Mouse (Mus musculus): ENCODE measurements at regions not wholly inside any gene's neighbourhood (a gene's known extent, or its start where the extent isn't known, plus 50 kb on each side); places are given as distances from the start of the nearest gene placed in this dataset.

DNA sequence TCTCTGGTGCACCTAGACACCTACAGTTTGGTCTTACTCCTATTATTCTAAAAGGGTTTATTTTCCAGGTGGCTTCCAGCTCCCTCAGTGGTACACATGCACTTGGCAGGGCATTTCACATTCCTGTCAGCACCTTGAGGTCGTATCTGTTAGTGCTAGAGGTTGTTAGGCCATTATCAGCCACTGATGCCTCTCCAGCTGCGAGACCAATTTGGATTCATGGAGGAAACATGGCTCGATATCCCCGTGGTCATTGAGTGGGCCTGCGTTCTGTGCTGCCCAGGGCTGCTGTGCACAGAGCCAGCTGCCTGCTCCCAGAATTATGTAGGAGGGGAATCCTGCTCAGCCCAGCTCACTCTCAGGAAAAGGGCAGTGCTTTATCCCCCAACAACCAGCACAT is 60.1 kb upstream of the Irx1 start:
- intact Hi-C loops (cut with DNase I) = no loop called here
- no peak for TF ChIP-seq CTCF (IDR thresholded peaks at IDR 0.05)
- no peak for DNase-seq
- Histone ChIP-seq H3K27ac (no peak overlapping the region), H3K4me3 (no peak overlapping the region)

DNA sequence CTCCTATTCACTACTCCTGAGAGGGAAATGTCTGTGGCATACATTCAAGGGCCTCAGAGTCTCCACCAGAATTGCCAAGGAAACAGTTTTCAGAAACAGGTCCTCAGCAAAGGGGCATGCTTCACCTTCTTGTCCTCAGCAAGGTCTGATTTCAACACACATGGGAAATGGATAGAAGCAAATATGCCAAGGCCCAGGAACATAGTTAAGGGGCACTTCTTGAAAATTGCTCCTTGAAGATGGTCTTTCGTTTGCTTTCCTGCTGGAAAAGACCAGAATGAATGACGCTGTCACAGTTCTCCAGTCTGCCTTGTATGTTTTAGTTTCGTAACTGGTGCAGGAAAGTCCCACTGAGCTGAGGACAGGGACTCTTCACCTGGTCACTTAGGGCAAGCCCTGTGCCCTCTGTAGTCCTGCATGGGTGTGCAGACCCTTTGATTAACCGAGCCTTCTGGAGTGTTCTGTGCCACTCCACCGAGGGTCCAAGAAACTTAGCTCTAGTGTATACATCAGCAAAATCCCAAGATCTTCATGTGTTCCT is 80.5 kb upstream of the Irx1 start:
- no peak overlapping the region for H3K4me3 ChIP-seq
- TF ChIP-seq CTCF (IDR thresholded peaks at IDR 0.05) = no peak
- H3K27ac ChIP-seq = no peak overlapping the region
- intact Hi-C loops (cut with DNase I) = no loop called here
- DNase-seq = no peak

DNA sequence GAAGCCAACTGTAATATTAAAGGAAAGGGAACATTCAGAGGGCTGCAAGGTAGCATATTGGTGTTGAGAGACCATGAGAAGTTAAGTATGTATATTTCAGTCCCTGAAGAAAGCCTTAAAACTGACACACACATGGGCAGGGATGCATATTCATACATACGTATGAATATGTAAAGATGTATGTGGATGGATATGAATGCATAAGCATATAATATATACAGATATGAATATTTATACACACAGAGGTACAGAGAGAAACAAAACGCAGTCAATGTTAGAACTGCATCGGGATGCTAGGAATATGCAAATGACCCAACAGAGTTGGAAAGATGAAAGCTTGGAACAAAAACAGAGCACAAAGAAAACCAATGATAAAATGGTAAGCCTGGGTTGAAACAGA is 92.9 kb upstream of the Irx1 start:
- no peak for DNase-seq
- no peak overlapping the region for H3K27ac ChIP-seq
- no peak overlapping the region for H3K4me3 ChIP-seq
- intact Hi-C loops (cut with DNase I) = no loop called here
- TF ChIP-seq CTCF (IDR thresholded peaks at IDR 0.05) = no peak

DNA sequence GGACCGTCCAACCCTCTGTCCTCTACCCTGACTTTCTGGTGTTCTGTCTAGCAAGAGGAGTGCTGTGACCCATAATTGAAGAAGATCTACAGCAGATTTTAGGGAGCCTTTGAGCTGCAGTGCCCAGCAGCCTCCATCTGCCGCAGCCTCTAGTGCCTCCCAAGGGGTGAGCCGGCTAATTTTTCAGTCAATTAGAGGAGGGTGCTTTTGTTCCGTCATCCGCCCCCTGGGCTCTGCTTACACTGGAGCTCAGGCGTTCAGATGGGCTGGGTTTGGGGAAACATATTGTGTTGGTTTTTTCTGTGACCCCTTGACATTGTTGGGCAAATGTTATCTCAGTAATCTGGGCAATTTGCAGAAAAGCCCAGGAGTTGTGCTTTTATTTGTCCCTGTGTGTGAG is 98.1 kb upstream of the Irx1 start:
- intact Hi-C loops (cut with DNase I) = no loop called here
- H3K4me3 ChIP-seq = no peak overlapping the region
- H3K27ac ChIP-seq = no peak overlapping the region
- TF ChIP-seq CTCF (IDR thresholded peaks at IDR 0.05) = no peak
- no peak for DNase-seq

DNA sequence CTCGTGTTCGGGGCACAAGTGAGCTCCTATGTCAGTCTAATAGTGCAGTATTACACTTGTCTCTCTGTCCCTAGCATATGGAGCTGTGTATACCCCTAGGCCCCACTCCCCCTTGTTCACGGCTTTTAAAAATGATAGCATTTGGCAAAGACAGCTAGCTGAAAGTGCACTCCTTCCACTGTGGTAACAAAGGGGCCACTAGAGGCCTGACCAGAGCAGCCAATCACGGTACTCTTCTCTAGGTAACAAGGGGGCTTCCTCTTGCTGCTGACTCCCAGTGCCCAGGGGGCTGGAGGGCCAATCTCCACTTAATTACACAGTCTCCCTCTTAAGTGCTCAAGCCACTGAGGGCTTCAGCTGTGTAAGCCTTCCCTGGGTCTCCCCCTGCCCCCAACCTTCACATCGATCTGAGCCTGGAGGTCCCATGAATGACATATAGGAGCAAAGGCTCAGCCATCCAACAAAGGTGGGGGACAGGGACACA is 99.8 kb upstream of the Irx1 start:
- DNase-seq = no peak
- TF ChIP-seq CTCF (IDR thresholded peaks at IDR 0.05) = no peak
- intact Hi-C loops (cut with DNase I) = no loop called here

DNA sequence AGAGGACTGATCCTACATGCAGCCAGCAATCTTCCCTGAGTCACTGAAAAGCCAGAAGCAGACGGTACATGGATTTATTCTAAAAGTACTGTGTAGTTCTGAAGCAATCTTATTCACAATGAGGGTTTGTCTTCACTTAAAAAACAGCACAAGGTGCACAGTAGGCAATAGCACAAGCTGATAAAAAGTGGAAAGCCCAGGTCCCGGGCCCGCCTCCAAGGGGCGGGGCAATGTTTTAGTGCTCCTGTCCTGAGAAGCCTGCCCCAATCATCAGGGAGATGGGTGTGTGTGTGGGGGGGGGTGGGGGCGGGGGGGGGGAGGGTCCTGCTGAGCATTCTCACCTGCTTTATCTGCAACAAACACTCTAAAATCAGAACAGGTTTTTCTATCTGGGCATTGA is 133.1 kb upstream of the Irx1 start:
- intact Hi-C loops (cut with DNase I) = no loop called here
- TF ChIP-seq CTCF (IDR thresholded peaks at IDR 0.05) = no peak
- H3K4me3 ChIP-seq = no peak overlapping the region
- no peak overlapping the region for H3K27ac ChIP-seq
- DNase-seq = no peak

More for the DNA sequence above, 99.8 kb upstream of the Irx1 start:
- no peak overlapping the region for H3K4me3 ChIP-seq
- no peak overlapping the region for H3K27ac ChIP-seq

DNA sequence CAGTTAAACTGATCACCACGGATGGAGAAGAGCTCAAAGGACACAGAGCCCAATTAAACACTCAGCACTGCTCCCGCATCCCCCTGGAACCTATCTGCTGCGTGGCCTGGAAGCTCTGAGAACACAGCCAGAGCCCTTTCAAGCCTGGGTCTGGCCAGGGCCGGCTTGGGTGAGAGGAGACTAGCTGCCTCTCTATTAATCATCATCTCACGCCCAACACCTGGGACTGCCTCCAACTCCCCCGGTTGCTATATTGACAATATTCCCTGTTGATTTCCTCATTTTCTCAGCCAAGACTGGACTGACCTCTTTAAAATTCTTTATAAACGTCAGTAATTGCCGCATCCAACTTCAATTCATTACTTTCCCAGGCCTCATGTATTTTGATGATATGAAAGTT is 133.7 kb upstream of the Irx1 start:
- TF ChIP-seq CTCF (IDR thresholded peaks at IDR 0.05) = no peak
- intact Hi-C loops (cut with DNase I) = no loop called here
- no peak overlapping the region for H3K4me3 ChIP-seq
- no peak overlapping the region for H3K27ac ChIP-seq
- DNase-seq = no peak

DNA sequence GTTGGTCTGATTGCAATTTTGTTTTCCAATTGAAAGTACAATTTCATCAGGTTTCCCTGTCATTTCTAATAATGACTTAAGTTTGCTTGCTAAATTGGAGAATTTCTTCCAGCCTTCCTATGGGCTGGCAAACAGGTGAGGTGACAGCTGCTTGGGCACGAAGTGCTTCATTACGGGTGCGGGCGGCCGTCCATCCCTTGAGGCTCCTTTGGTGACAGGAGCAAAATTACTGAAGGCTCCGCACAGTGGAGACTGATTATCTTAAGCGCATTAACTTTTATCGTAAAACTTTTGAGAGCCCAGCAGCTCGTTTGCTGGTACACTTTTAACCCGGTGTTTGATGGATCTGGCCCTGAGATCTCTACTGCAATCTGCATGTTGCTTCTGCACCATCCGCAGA is 134.3 kb upstream of the Irx1 start:
- no peak overlapping the region for H3K27ac ChIP-seq
- no peak overlapping the region for H3K4me3 ChIP-seq
- no peak for TF ChIP-seq CTCF (IDR thresholded peaks at IDR 0.05)
- intact Hi-C loops (cut with DNase I) = no loop called here
- DNase-seq = no peak

DNA sequence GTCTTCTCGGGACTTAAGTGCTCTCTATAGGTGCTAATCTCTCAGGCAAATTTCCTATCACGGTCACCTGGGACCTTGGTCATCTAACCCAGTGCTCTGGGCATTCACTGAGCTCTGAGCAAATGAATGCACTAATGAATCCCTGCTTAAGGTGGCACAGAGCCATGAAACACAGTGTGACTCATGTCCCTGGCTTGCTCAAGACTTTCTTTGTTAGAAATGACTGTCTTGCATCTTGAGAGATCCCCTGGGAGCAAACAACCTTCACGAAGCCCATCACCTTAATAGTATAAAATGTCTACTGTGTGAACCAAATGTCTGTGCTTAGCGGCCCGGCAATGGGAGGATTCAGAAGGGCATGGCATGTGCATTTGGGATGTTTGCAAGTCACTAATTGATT is 137.2 kb upstream of the Irx1 start:
- Histone ChIP-seq H3K27ac (no peak overlapping the region), H3K4me3 (no peak overlapping the region)
- intact Hi-C loops (cut with DNase I) = no loop called here
- DNase-seq = no peak
- no peak for TF ChIP-seq CTCF (IDR thresholded peaks at IDR 0.05)

DNA sequence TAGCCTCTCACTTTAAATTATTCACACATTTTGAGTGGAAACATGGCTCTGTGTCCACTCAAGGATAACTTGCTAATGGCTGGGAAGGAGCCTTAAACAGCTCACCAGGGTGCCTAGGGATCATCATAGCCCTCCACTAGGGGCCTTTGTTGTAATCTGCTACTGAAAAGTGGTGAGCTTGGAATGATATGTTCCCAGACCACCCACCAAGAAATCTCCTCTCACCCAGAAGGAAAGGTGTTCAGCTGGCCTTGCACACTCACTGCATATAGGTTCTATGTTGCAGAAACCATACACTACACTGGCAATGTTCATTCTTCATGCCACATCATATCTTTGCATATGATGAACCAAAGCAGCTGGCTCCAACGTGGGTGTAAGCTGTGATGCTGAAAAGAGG is 145.1 kb upstream of the Irx1 start:
- no peak for TF ChIP-seq CTCF (IDR thresholded peaks at IDR 0.05)
- no peak for DNase-seq
- intact Hi-C loops (cut with DNase I) = no loop called here
- Histone ChIP-seq H3K27ac (no peak overlapping the region), H3K4me3 (no peak overlapping the region)

DNA sequence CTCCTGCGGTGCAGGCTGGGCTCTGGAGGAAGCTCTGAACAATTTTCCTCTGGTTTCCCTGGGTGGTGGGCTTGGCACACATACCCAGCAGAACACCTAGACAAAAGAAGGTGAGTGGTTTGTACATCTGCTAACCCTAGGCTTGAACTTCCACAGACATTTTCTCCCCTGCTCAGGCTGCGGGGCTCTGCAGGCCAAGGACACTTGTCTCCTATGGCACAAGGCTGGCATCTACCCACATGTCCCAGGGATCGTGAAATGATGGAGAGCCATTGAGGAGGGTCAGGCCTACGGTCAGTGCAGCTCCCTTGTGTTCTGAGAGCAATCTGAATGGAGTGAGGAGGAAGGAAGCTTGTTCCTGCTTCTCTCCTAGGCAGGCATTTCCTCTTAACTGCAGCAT is 150.4 kb upstream of the Irx1 start:
- intact Hi-C loops (cut with DNase I) = no loop called here
- DNase-seq = no peak
- TF ChIP-seq CTCF (IDR thresholded peaks at IDR 0.05) = no peak
- Histone ChIP-seq H3K4me3 (no peak overlapping the region), H3K27ac (no peak overlapping the region)

DNA sequence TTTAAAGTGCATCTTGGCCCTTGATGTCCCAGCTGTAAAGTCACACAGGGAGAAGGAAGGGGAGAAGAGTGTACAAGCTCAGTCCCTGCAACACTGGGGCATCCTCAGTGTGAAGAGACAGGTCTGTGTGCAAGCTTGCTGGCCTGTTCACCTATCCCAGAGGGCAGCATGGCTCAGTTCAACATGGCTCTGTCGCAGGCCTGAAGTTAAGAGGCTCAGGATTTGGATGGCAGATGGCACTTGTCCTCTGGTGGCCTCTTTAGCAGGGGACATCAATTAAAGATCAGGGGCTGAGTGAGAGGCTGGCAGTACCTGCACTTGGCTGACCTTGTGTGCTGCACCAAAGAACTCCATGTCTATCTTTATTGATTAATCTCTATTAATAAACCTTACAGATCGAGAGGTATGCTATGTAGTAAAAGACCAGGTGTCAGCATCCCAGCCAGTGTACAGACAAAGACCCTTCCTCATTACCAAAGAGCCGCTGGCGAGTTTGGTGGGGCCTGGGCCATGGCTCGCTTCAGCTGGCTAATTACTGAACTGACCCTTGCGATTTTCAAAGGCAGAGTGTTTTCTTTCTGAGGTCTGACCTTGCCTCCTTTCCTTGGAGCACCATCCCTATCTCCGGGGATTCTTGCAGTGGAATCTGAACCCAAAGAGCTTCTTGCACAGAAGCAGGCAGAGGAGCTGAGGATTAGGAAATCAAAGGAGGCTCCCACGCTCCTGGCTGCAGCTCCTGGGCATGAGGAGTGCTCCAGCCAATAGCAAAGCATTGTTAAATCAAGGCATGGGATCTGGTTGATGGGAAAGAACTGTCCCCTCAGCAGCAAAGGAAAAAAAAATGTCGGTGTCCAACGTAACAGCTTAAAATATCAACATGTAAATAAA is 151.5 kb upstream of the Irx1 start:
- intact Hi-C loops (cut with DNase I) = no loop called here
- H3K4me3 ChIP-seq = no peak overlapping the region

DNA sequence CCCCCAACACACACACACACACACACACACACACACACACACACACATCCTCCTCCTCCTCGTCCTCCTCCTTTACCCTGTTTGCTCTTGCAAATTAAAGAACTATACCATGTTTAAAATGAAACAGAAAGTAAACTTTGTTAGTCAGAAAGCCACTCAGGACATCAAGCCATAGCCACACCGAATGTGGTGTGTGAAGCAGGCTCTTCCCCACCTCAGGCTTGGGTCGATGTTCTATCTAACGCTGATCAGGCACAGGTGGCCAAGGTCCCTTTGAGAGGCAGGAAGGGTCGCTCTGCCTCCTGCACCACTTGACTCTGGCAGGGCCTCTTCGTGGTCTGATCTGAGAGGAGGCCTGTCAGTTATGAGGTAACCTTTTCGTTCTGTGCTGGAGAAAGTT is 156.9 kb upstream of the Irx1 start:
- Histone ChIP-seq H3K4me3 (no peak overlapping the region), H3K27ac (no peak overlapping the region)
- TF ChIP-seq CTCF (IDR thresholded peaks at IDR 0.05) = no peak
- intact Hi-C loops (cut with DNase I) = no loop called here
- no peak for DNase-seq

More for the DNA sequence above, 151.5 kb upstream of the Irx1 start:
- no peak overlapping the region for H3K27ac ChIP-seq
- no peak for TF ChIP-seq CTCF (IDR thresholded peaks at IDR 0.05)
- DNase-seq = no peak

Data from gastrocnemius, adult 2 months (tissue).